Mouse (Mus musculus): ENCODE data around the gene St14.
"Not testable (repeated sequence)": the region's sequence is repeated elsewhere in the genome, so short reads cannot be mapped to it uniquely, and the experiment has no call there.

- not testable (repeated sequence) for TF ChIP-seq POLR2A (IDR thresholded peaks at IDR 0.05; ENCODE audit: insufficient read length, low read depth); POLR2AphosphoS2 (IDR thresholded peaks at IDR 0.05; ENCODE audit: insufficient read length, low read depth); MAX (IDR thresholded peaks at IDR 0.05; ENCODE audit: low read depth); E2F4 (IDR thresholded peaks at IDR 0.05; ENCODE audit: insufficient read depth); MYOD1 (IDR thresholded peaks at IDR 0.05; ENCODE audit: control insufficient read depth in 1 of 3, insufficient read length in 2 of 3, low read depth in 2 of 3)
Observed at GRCm38 (mm10) chr9:31165505-31165904, 33.9 kb upstream of the St14 start.
